Mouse (Mus musculus): ENCODE data around the gene Atg16l2.

Gene Atg16l2

DNA sequence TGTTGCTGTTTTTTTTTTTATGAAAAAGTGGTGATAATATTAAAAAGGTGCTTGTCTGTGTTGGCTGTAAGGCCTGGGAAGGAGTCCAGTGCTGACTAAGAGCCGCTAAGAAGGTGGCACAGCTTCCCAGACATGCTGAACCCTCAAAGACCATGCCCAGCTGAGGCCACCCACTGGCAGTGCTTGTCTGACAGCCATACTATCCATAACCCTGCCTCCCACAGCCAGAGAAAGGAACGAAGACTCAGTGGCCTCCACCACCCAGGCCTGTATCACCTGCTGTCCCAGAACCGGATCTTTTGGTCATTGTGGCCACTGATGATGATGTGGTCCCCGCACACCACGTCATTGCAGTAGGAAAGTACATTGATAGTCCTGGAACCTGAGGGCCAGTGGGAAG is 10.8 kb downstream of the Atg16l2 start:
- no peak for DNase-seq

GRCm38 (mm10) chr7:101290401-101290800 is 11.7 kb downstream of the Atg16l2 start:
- no peak for DNase-seq

DNA sequence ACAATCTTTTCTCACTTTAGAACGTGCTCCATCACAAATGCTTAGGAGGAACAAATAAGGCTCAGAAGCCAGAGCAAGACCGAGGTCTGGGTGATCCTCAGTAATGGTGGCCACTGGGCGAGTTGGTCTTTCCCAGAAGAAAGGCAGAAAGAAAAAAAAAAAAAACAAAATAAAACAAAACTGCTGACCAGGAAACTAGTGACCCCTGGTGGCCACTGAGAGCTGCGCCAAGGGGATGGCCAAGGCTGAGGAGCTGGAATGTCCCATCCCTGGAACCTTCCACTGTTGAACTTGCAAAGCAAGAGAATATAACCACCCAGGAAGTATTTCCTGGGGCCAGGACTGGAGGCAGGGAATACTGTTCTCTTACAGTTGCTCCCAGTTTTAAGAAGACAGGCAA is 13.6 kb downstream of the Atg16l2 start:
- DNase-seq: no peak

DNA sequence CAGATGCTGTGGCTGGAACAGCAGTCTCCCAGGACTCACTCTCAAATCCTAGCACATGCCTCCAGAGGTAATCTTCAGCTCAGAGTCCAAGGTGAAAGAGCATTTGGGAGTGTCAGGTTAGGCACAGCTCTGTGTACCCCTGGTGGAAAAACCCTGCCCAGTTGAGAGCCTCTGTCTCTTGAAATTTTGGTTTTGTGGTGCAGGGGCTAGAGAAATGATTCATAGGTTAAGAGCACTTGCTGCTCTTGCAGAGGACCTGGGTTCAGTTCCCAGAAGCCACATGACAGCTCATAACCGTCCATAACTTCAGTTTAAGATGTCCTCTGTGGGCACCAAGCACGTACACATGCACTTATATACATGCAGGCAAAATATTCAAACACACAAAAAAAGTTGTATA is 14.2 kb downstream of the Atg16l2 start:
- no peak for DNase-seq

DNA sequence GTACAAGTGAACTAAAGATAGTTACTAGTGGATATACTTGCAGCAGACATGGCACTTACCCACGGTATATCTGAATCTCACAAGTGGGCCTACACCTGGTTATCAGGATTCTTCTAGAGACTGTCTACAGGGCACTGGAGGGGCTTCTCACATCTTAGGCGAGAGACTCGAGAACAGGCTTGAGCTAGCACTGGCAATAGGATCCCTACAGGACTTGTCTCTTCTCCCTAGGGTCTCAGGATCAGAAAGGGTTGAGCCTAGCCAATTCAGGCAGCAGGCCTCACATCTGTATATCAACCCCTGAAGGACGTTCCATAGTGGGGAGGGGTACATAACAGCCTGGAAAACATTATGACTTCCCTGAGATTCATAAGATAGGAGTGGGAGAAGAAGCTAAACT is 15.2 kb downstream of the Atg16l2 start:
- no peak for DNase-seq

DNA sequence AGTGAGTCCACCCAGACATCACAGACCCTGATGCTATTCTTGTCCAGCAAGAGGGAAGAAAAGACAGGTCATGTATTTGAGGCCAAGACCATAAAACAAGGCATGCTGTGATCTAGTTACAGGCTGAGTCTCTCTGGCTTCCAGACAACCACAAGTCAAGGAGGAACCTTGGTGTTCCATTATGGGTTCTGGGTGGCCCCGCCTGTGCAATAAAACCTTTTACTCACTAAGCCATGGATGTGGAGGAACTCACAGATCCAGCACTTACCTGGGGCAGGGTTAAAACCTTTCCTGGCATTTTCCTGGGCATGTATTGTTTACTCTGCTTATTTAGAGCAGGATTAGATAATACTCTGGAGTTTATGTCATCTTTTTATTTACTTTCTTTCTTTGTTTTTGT is 17.5 kb downstream of the Atg16l2 start:
- DNase-seq: no peak

- no peak for DNase-seq
Observed at GRCm38 (mm10) chr7:101282721-101283120, 19.3 kb downstream of the Atg16l2 start.

GRCm38 (mm10) chr7:101272466-101273160 is 29.4 kb downstream of the Atg16l2 start:
- DNase-seq: no peak

DNA sequence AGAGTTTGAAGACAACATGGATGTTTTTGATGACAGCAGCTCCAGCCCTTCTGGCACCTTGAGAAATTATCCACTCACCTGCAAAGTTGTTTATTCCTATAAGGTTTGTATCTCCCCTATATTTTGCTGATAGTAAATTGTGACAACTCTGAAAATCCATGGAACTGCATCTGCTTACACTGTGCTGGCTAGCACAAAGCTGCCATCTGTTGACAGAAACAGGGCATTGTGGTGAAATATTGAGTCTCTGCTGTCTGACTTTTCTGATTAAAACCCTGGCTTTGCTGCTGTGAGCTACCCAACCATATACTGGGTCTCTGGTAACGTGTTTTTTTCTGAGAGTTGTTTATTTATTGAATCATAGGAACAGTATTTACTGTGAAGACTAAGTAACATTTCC is 30.4 kb downstream of the Atg16l2 start:
- no peak for DNase-seq

GRCm38 (mm10) chr7:101267457-101268259 is 34.4 kb downstream of the Atg16l2 start:
- no peak for DNase-seq

GRCm38 (mm10) chr7:101263511-101263910 is 38.5 kb downstream of the Atg16l2 start:
- DNase-seq: no peak

- DNase-seq: no peak
Observed at GRCm38 (mm10) chr7:101261941-101262546, 40.0 kb downstream of the Atg16l2 start.

GRCm38 (mm10) chr7:101258482-101258881 is 43.6 kb downstream of the Atg16l2 start:
- DNase-seq: no peak

GRCm38 (mm10) chr7:101253071-101253470 is 49.0 kb downstream of the Atg16l2 start:
- DNase-seq: no peak

DNA sequence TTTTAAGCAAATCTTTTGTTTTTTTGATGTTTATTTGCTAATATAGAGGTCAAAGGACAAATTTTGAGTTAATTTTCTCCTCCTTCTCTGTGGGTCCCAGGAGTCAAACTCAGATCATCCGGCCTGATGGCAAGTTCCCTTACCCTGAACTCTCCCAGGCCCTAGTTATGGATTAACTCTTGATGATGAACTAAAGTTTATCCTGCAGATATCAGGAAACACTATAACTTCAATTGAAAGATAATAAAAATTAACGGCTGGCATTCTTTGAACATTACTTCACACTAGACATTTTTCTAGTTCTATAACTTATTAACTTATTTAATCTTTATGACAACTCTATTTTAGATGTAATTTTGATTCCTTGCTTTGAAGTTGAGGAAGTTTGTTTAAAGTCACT is 52.9 kb downstream of the Atg16l2 start:
- no peak for DNase-seq

GRCm38 (mm10) chr7:101248760-101249159 is 53.3 kb downstream of the Atg16l2 start:
- DNase-seq: no peak

DNA sequence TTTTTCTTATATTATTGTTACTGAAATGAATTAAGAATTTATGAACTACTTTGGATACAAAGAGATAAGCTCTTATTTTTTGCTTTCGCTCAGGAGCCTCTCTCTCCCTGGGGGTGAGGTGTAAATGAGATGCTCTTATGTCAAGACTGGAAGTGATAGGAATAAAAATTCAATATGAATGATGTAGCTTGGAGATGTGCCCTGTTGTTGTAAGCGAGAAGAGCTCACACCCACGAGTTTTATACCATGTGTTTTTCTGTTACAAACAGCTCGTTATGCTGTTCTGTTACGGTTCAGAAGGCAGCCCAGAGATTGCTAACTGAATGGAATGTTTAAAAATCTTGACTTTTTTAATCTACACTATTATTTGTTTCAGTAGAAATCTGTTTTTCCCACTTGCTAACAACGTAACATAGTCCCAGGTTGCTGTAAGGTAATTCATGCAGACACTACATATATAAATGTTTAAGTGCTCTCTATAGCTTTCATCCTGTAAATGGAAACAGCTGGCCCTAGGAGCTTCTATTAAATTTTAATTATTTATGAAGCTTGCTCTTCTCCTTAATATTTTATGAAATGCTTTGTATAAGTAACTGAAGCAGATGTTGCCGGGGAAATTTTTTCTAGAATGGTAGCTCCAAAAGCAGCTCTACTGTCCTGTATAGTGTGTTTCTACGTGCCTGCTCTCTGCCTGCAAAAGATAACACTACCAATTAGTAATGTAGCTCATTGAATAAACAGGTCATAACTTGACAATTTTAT is 65.2 kb downstream of the Atg16l2 start:
- no peak for DNase-seq

GRCm38 (mm10) chr7:101232716-101233115 is 69.3 kb downstream of the Atg16l2 start:
- DNase-seq: no peak

DNA sequence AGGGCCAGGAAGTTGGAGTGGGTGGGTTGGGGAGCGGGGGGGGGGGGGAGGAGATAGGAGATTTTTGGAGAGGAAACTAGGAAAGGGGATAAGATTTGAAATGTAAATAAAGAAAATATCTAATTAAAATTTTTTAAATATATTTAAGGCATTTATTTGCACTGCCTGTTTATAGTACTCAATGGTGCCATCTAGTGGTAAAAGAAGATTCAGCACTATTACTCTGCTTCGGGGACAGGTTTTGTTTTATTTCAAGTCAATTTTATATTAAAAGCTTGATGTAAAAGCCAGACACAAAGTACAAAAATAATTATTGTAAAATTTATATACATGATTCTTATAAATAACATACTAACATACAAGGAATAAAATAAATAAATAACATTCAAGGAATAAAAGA is 70.6 kb downstream of the Atg16l2 start:
- no peak for DNase-seq

GRCm38 (mm10) chr7:101229336-101229735 is 72.7 kb downstream of the Atg16l2 start:
- DNase-seq: no peak

- no peak for DNase-seq
Observed at GRCm38 (mm10) chr7:101223501-101223900, 78.5 kb downstream of the Atg16l2 start.

DNA sequence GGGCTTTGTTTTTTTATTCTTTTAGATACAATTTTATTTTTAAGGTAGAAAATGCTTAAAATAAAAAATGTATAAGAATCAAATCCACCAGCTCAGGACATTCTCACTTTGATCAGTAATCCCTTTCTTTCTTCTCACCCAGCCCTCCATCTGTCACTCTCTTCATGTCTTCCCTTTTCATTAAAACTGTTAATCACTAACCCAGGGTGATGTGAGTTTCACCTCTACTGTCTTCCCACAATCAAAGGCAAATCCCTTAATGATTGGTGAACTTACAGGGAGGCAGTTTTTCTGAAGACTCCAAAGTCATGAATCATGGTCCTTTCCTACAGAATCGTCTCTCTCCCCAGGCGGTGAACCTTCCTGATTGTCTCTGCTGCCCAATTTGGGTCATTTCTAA is 85.3 kb downstream of the Atg16l2 start:
- no peak for DNase-seq

Measured in right cerebral cortex, postnatal 25 days (tissue).